Mouse (Mus musculus) CH12.LX (cell line): Measurements from ENCODE around the gene Iqgap3. TPM values are rescaled to one million over a fixed set of nuclear protein-coding genes. Genes with fewer than 3 reads are reported as not detected.

Experiments
- DNase-seq: peaks from one replicate; pipeline ENCODE4 v3.0.0-alpha.2; 2013; ENCODE audit errors: extremely low read depth
- H3K27ac ChIP-seq: 2 replicates; pipeline ENCODE4 v1.5.1; 2012; ENCODE audit warnings: low read depth, mild to moderate bottlenecking, control low read depth, moderate library complexity; ENCODE audit not compliant: insufficient read depth
- H3K27me3 ChIP-seq: replicated peaks from 2 replicates; pipeline ENCODE3; 2012; ENCODE audit warnings: inconsistent platforms
- H3K36me3 ChIP-seq, 2 experiments: replicated peaks in 1 of 2; 2 replicates each; pipeline versions ENCODE3 to v1.6.1; 2012; ENCODE audit warnings: inconsistent platforms in 1 of 2, low read length in 1 of 2, mild to moderate bottlenecking in 1 of 2, mixed read lengths in 1 of 2, moderate library complexity in 1 of 2; ENCODE audit not compliant: control insufficient read depth in 1 of 2, insufficient read depth in 1 of 2
- H3K4me1 ChIP-seq, 2 experiments: 2 replicates each; pipeline ENCODE4 v1.6.1; 2012; ENCODE audit warnings: inconsistent platforms in 1 of 2, moderate library complexity in 1 of 2; ENCODE audit not compliant: insufficient read depth in 2 of 2, control insufficient read depth in 1 of 2
- H3K4me2 ChIP-seq: 2 replicates; pipeline ENCODE4 v1.6.1; 2012; ENCODE audit warnings: low read depth, mild to moderate bottlenecking, control low read depth; ENCODE audit not compliant: poor library complexity, insufficient read depth, severe bottlenecking
- H3K4me3 ChIP-seq, 3 experiments: fragments of 150-350 bp in 1 of 3; sonication (generic) in 1 of 3; replicated peaks in 1 of 3; 2 replicates each; pipeline versions ENCODE3 to v1.5.1; 2011 to 2012; ENCODE audit warnings: low read depth in 2 of 3, low read length in 2 of 3, mild to moderate bottlenecking in 2 of 3, moderate library complexity in 2 of 3, control low read depth in 1 of 3, improper control_type of control experiment in 1 of 3, inconsistent platforms in 1 of 3, mixed read lengths in 1 of 3; ENCODE audit not compliant: poor library complexity in 1 of 3
- H3K79me2 ChIP-seq: replicated peaks from 2 replicates; pipeline ENCODE4 v1.6.1; 2012; ENCODE audit warnings: mild to moderate bottlenecking, moderate library complexity; ENCODE audit not compliant: control insufficient read depth, poor library complexity, insufficient read depth, severe bottlenecking; ENCODE audit errors: extremely low read depth
- H3K9ac ChIP-seq: 2 replicates; pipeline ENCODE4 v1.6.1; 2012; ENCODE audit warnings: low read depth, mild to moderate bottlenecking, control low read depth, moderate library complexity; ENCODE audit not compliant: insufficient read depth
- H3K9me3 ChIP-seq: replicated peaks from 2 replicates; pipeline ENCODE3; 2012; ENCODE audit warnings: low read length, inconsistent platforms, mixed read lengths
- CHD2 ChIP-seq: IDR thresholded peaks from 2 replicates; pipeline ENCODE4 v1.6.1; 2011; ENCODE audit warnings: low read length, improper control_type of control experiment
- E2F4 ChIP-seq: IDR thresholded peaks from 2 replicates; pipeline ENCODE4 v1.6.1; 2011; ENCODE audit warnings: low read depth, low read length, improper control_type of control experiment; ENCODE audit not compliant: insufficient replicate concordance
- ELF1 ChIP-seq: IDR thresholded peaks from 2 replicates; pipeline ENCODE4 v1.6.1; 2014; ENCODE audit warnings: low read depth, mild to moderate bottlenecking, inconsistent platforms, low read length, improper control_type of control experiment
- IRF4 ChIP-seq: IDR thresholded peaks from 2 replicates; pipeline ENCODE4 v1.6.1; 2014; ENCODE audit warnings: low read depth, mild to moderate bottlenecking, inconsistent platforms, low read length, improper control_type of control experiment
- JUN ChIP-seq: IDR thresholded peaks from 2 replicates; pipeline ENCODE4 v1.6.1; 2011; ENCODE audit warnings: low read depth, mild to moderate bottlenecking, low read length, improper control_type of control experiment, moderate library complexity; ENCODE audit not compliant: insufficient read depth
- KAT2A ChIP-seq: IDR thresholded peaks from 2 replicates; pipeline ENCODE4 v1.6.1; 2012; ENCODE audit warnings: low read length, improper control_type of control experiment, inconsistent platforms; ENCODE audit not compliant: insufficient replicate concordance
- MAX ChIP-seq: IDR thresholded peaks from 2 replicates; pipeline ENCODE4 v1.6.1; 2011; ENCODE audit warnings: low read length, improper control_type of control experiment
- NELFE ChIP-seq: IDR thresholded peaks from 2 replicates; pipeline ENCODE4 v1.6.1; 2011; ENCODE audit warnings: low read depth, low read length, improper control_type of control experiment
- POLR2A ChIP-seq: IDR thresholded peaks from 2 replicates; pipeline ENCODE4 v1.6.1; 2011; ENCODE audit warnings: low read depth, mild to moderate bottlenecking, improper control_type of control experiment, low read length
- RCOR1 ChIP-seq: conservative IDR thresholded peaks from 2 replicates; pipeline ENCODE4 v1.6.1; 2012; ENCODE audit warnings: low read depth, mild to moderate bottlenecking, inconsistent platforms, low read length, improper control_type of control experiment
- UBTF ChIP-seq: IDR thresholded peaks from 2 replicates; pipeline ENCODE4 v1.6.1; 2012; ENCODE audit warnings: low read depth, mild to moderate bottlenecking, inconsistent platforms, low read length, improper control_type of control experiment, moderate library complexity
- USF1 ChIP-seq: IDR thresholded peaks from 2 replicates; pipeline ENCODE4 v1.6.1; 2014; ENCODE audit warnings: low read depth, mild to moderate bottlenecking, inconsistent platforms, low read length, improper control_type of control experiment
- USF2 ChIP-seq: conservative IDR thresholded peaks from 2 replicates; pipeline ENCODE4 v1.6.1; 2011; ENCODE audit warnings: low read depth, low read length, improper control_type of control experiment
- ZKSCAN1 ChIP-seq: IDR thresholded peaks from 2 replicates; pipeline ENCODE4 v1.6.1; 2012; ENCODE audit warnings: low read depth, inconsistent platforms, low read length, improper control_type of control experiment, borderline replicate concordance
- ZNF384 ChIP-seq: IDR thresholded peaks from 2 replicates; pipeline ENCODE4 v1.6.1; 2012; ENCODE audit warnings: low read depth, low read length, improper control_type of control experiment, inconsistent platforms
- dilution Hi-C: fragments of 300-500 bp; cut with MboI; formaldehyde crosslinking; loops from 2 replicates; pipeline ENCODE4 v1.14.3; 2020; ENCODE audit warnings: low sequenced_read_pairs; ENCODE audit not compliant: extremely low pct_unique_long_range_greater_than_20kb, extremely low pct_ligation_motif_present
- in situ Hi-C: fragments of 300-500 bp; cut with MboI; formaldehyde crosslinking; loops from 3 replicates; pipeline ENCODE4 v1.14.3; 2019; ENCODE audit warnings: low sequenced_read_pairs, low pct_ligation_motif_present, low pct_unique_long_range_greater_than_20kb, mixed read lengths
- polyA plus RNA-seq: library from polyadenylated mRNA; unstranded; fragments of >175 nt; gene quantifications from 2 replicates; pipeline ENCODE4 v1.2.1, GENCODE M21; 2012; ENCODE audit warnings: low read depth; ENCODE audit not compliant: insufficient read length
- total RNA-seq, 2 experiments: library from RNA; depleted of rRNA; stranded (reverse); fragments of 300-350 nt in 1 of 2; fragments of >200 nt in 1 of 2; gene quantifications; 2 replicates each; pipeline ENCODE4 v1.2.3; 2012 to 2014

The Iqgap3 gene
- total and polyA plus RNA-seq, 3 experiments: 13.0 to 21.9 (median 18.3) TPM

- DNase-seq: no peak
- Histone ChIP-seq H3K9me3 (no peaks in the 10 kb centered on the region), H3K4me1 (no peaks in the 10 kb centered on the region), H3K79me2 (no peaks in the 10 kb centered on the region), H3K4me3 (no peak overlapping the region), H3K27ac (no peak overlapping the region), H3K9ac (no peak overlapping the region), H3K4me2 (no peak overlapping the region), H3K36me3 (peaks cover 87 to 97% of the 10 kb centered on the region in 2 experiments), H3K27me3 (no peaks in the 10 kb centered on the region)
- TF ChIP-seq ELF1 (no peak), E2F4 (no peak), RCOR1 (no peak), POLR2A (no peak), KAT2A (no peak), ZNF384 (no peak), USF1 (no peak)
- in situ Hi-C loops (no loop called here), dilution Hi-C loops (no loop called here)
Observed at GRCm38 (mm10) chr3:88162811-88163210, 81.0 kb downstream of the Iqgap3 start.

- TF ChIP-seq MAX (no peak), CHD2 (no peak), JUN (no peak), UBTF (no peak), IRF4 (no peak), USF1 (no peak)
- DNase-seq: no peak
- in situ Hi-C loops (no loop called here), dilution Hi-C loops (no loop called here)
- Histone ChIP-seq H3K9ac (no peak overlapping the region), H3K27me3 (no peaks in the 10 kb centered on the region), H3K79me2 (no peaks in the 10 kb centered on the region), H3K9me3 (no peaks in the 10 kb centered on the region), H3K4me2 (no peak overlapping the region), H3K4me3 (no peak overlapping the region), H3K27ac (no peak overlapping the region), H3K36me3 (peaks cover 86 to 97% of the 10 kb centered on the region in 2 experiments), H3K4me1 (no peaks in the 10 kb centered on the region)
Observed at GRCm38 (mm10) chr3:88163847-88164246, 82.1 kb downstream of the Iqgap3 start.

GRCm38 (mm10) chr3:88164263-88164662, 82.5 kb downstream of the Iqgap3 start:
- no peaks in the 10 kb centered on the region for H3K27me3 ChIP-seq

More at GRCm38 (mm10) chr3:88164263-88164662, 82.5 kb downstream of the Iqgap3 start:
- Histone ChIP-seq H3K4me2 (no peak overlapping the region), H3K79me2 (no peaks in the 10 kb centered on the region), H3K9ac (no peak overlapping the region), H3K36me3 (peaks cover 86 to 97% of the 10 kb centered on the region in 2 experiments), H3K9me3 (no peaks in the 10 kb centered on the region), H3K4me3 (no peak overlapping the region), H3K4me1 (no peaks in the 10 kb centered on the region), H3K27ac (no peak overlapping the region)
- no peak for DNase-seq
- in situ Hi-C loops (no loop called here), dilution Hi-C loops (no loop called here)
- TF ChIP-seq NELFE (no peak), ZKSCAN1 (no peak), USF2 (no peak)
